Mouse (Mus musculus) ES-Bruce4 (cell line): Measurements from ENCODE around the gene Gne.

Source experiments
- EP300 ChIP-seq: IDR thresholded peaks from 2 replicates; pipeline ENCODE4 v1.6.1; 2011; ENCODE audit warnings: low read depth, low read length; ENCODE audit not compliant: insufficient read depth
- POLR2A ChIP-seq: IDR thresholded peaks from one replicate; pipeline ENCODE4 v1.8.1; 2011; ENCODE audit warnings: low read length; ENCODE audit not compliant: insufficient read depth

GRCm38 (mm10) chr4:44106297-44106821 lies 22.4 kb upstream of the Gne start:
- TF ChIP-seq POLR2A = no peak
- no peak for TF ChIP-seq EP300
